9 mouse cellular contexts compared by ENCODE assay signal in the genomic region with DNA sequence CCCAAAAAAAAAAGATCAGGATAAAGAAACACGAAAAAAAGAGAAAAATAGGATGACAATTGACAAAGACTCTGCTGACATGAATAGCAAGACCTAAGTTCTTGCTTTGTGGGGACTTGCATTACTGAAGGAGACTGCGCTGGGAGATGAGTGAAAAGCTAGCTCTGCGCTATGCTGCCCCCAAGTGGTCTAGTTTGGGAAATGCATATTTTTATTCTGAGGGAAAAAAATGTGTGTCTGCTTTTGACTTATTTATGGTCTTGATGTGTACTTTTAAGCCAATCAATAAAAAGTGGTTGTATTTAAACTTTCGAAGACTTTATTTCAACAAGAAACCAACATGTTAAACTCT.
DNase-seq lines count a peak whose midpoint lies in the region; ATAC-seq lines count a peak whose summit lies in the region.
"Had no signal": no experiment of that assay in that cellular context is flagged by ENCODE, and none has a peak within 500 bp of the region (broad histone marks: within the 10 kb centered on the region; RNA-seq: fewer than 3 reads in every experiment).

No protein-coding gene starts in this region.

- no peaks in the 10 kb centered on the region for H3K27me3 ChIP-seq in midbrain, embryonic 10.5 days (ENCODE audit: low read depth, poor library complexity, severe bottlenecking)
- H3K27me3 ChIP-seq: liver, embryonic 15.5 days had no signal

- WGBS in midbrain, embryonic 10.5 days: 8% methylated on average over 4 of the region's 4 CpGs

- H3K27ac ChIP-seq in midbrain, embryonic 10.5 days (replicated peaks): no peak overlapping the region
- H3K27ac ChIP-seq: liver, embryonic 15.5 days had no signal

- no peaks in the 10 kb centered on the region for H3K36me3 ChIP-seq in midbrain, embryonic 10.5 days
- H3K36me3 ChIP-seq: liver, embryonic 15.5 days had no signal

- peaks cover 17% of the 10 kb centered on the region for H3K4me1 ChIP-seq in midbrain, embryonic 10.5 days
- H3K4me1 ChIP-seq: liver, embryonic 15.5 days had no signal

- no peaks in the 10 kb centered on the region for H3K9me3 ChIP-seq in midbrain, embryonic 10.5 days (replicated peaks)
- H3K9me3 ChIP-seq: liver, embryonic 15.5 days had no signal

- DNase-seq in cerebellum, adult 11-12 months: no peak
- DNase-seq in R1 (ENCODE audit: low read depth, low spot score): peak; percentile 50
- peak; percentile 47 to 65 for DNase-seq in cerebellum, postnatal 36 days
- peak; percentile 9 for DNase-seq in gastrocnemius, postnatal 25 days
- peak; percentile 34 for DNase-seq in layer of hippocampus, adult 9-11 months
- DNase-seq in midbrain, embryonic 10.5 days (ENCODE audit: low spot score): peak; percentile 43
- DNase-seq in skeletal muscle tissue, adult 2 months (ENCODE audit: low read depth, low spot score): peak; percentile 21

- ATAC-seq in cerebellum, adult (ENCODE audit: insufficient number of reproducible peaks, low FRiP score, low TSS enrichment): 0 out of 2 replicates have a peak, but pooled peaks have one; percentile 59

- no peak overlapping the region for H3K4me3 ChIP-seq in midbrain, embryonic 10.5 days
- H3K4me3 ChIP-seq: liver, embryonic 15.5 days had no signal
